Mouse (Mus musculus): ENCODE data around the gene Rtel1. TPM values are rescaled to one million over a fixed set of nuclear protein-coding genes. Genes with fewer than 3 reads are reported as not detected.

Rtel1 gene
- 11.0 TPM for polyA plus RNA-seq (2014; fragmentation: Illumina TruSeq; extraction: RNeasy Lipid Tissue Mini Kit (QIAGEN cat#74804); ENCODE audit: low read depth, low replicate concordance)

GRCm38 (mm10) chr2:181319248-181320102, at the start of gene Rtel1:
TSS of gene Rtel1 (plus strand) at chr2:181319739.

GRCm38 (mm10) chr2:181287958-181288350, 31.6 kb upstream of the Rtel1 start, which contains the start of gene Gmeb2:
TSS of gene Gmeb2 (minus strand) at chr2:181288035.

GRCm38 (mm10) chr2:181314080-181314810, 5.3 kb upstream of the Rtel1 start, which contains the start of gene Stmn3:
TSS of gene Stmn3 (minus strand) at chr2:181314500.

GRCm38 (mm10) chr2:181364860-181365596, 45.5 kb downstream of the Rtel1 start, which contains the start of the genes Zgpat and Arfrp1:
TSS of gene Zgpat (plus strand) at chr2:181364928.
TSS of gene Arfrp1 (minus strand) at chr2:181365404.

GRCm38 (mm10) chr2:181379778-181380177, 60.2 kb downstream of the Rtel1 start, which contains the start of gene Lime1:
TSS of gene Lime1 (plus strand) at chr2:181380078.

Other genes with a start within 250 kb of the Rtel1 start
- gene Kcnq2, start 184.4 kb upstream of the Rtel1 start, polyA plus RNA-seq (2014; fragmentation: Illumina TruSeq; extraction: RNeasy Lipid Tissue Mini Kit (QIAGEN cat#74804); ENCODE audit: low read depth, low replicate concordance): 0.85 TPM
- gene Eef1a2, start 162.7 kb upstream of the Rtel1 start, polyA plus RNA-seq (2014; fragmentation: Illumina TruSeq; extraction: RNeasy Lipid Tissue Mini Kit (QIAGEN cat#74804); ENCODE audit: low read depth, low replicate concordance): not detected
- gene Ppdpf, start 132.5 kb upstream of the Rtel1 start, polyA plus RNA-seq (2014; fragmentation: Illumina TruSeq; extraction: RNeasy Lipid Tissue Mini Kit (QIAGEN cat#74804); ENCODE audit: low read depth, low replicate concordance): 12.4 TPM
- gene Ptk6, start 117.0 kb upstream of the Rtel1 start, polyA plus RNA-seq (2014; fragmentation: Illumina TruSeq; extraction: RNeasy Lipid Tissue Mini Kit (QIAGEN cat#74804); ENCODE audit: low read depth, low replicate concordance): 8.2 TPM
- not detected for gene Srms, start 106.6 kb upstream of the Rtel1 start, polyA plus RNA-seq (2014; fragmentation: Illumina TruSeq; extraction: RNeasy Lipid Tissue Mini Kit (QIAGEN cat#74804); ENCODE audit: low read depth, low replicate concordance)
- not detected for gene Fndc11, start 99.7 kb upstream of the Rtel1 start, polyA plus RNA-seq (2014; fragmentation: Illumina TruSeq; extraction: RNeasy Lipid Tissue Mini Kit (QIAGEN cat#74804); ENCODE audit: low read depth, low replicate concordance)
- gene Helz2, start 77.7 kb upstream of the Rtel1 start, polyA plus RNA-seq (2014; fragmentation: Illumina TruSeq; extraction: RNeasy Lipid Tissue Mini Kit (QIAGEN cat#74804); ENCODE audit: low read depth, low replicate concordance): 4.2 TPM
- 15.3 TPM for gene Gmeb2, start 31.7 kb upstream of the Rtel1 start, polyA plus RNA-seq (2014; fragmentation: Illumina TruSeq; extraction: RNeasy Lipid Tissue Mini Kit (QIAGEN cat#74804); ENCODE audit: low read depth, low replicate concordance)
- 0.82 TPM for gene Stmn3, start 5.2 kb upstream of the Rtel1 start, polyA plus RNA-seq (2014; fragmentation: Illumina TruSeq; extraction: RNeasy Lipid Tissue Mini Kit (QIAGEN cat#74804); ENCODE audit: low read depth, low replicate concordance)
- gene Zgpat, start 45.2 kb downstream of the Rtel1 start, polyA plus RNA-seq (2014; fragmentation: Illumina TruSeq; extraction: RNeasy Lipid Tissue Mini Kit (QIAGEN cat#74804); ENCODE audit: low read depth, low replicate concordance): 2.1 TPM
- 44.4 TPM for gene Arfrp1, start 45.7 kb downstream of the Rtel1 start, polyA plus RNA-seq (2014; fragmentation: Illumina TruSeq; extraction: RNeasy Lipid Tissue Mini Kit (QIAGEN cat#74804); ENCODE audit: low read depth, low replicate concordance)
- 1.2 TPM for gene Lime1, start 60.3 kb downstream of the Rtel1 start, polyA plus RNA-seq (2014; fragmentation: Illumina TruSeq; extraction: RNeasy Lipid Tissue Mini Kit (QIAGEN cat#74804); ENCODE audit: low read depth, low replicate concordance)
- 1.5 TPM for gene Zbtb46, start 139.7 kb downstream of the Rtel1 start, polyA plus RNA-seq (2014; fragmentation: Illumina TruSeq; extraction: RNeasy Lipid Tissue Mini Kit (QIAGEN cat#74804); ENCODE audit: low read depth, low replicate concordance)
- gene Abhd16b, start 173.5 kb downstream of the Rtel1 start, polyA plus RNA-seq (2014; fragmentation: Illumina TruSeq; extraction: RNeasy Lipid Tissue Mini Kit (QIAGEN cat#74804); ENCODE audit: low read depth, low replicate concordance): not detected
- gene Tpd52l2, start 177.4 kb downstream of the Rtel1 start, polyA plus RNA-seq (2014; fragmentation: Illumina TruSeq; extraction: RNeasy Lipid Tissue Mini Kit (QIAGEN cat#74804); ENCODE audit: low read depth, low replicate concordance): 47.1 TPM
- 72.7 TPM for gene Dnajc5, start 200.7 kb downstream of the Rtel1 start, polyA plus RNA-seq (2014; fragmentation: Illumina TruSeq; extraction: RNeasy Lipid Tissue Mini Kit (QIAGEN cat#74804); ENCODE audit: low read depth, low replicate concordance)